Mouse (Mus musculus): ENCODE data around the gene Soga3.

DNA sequence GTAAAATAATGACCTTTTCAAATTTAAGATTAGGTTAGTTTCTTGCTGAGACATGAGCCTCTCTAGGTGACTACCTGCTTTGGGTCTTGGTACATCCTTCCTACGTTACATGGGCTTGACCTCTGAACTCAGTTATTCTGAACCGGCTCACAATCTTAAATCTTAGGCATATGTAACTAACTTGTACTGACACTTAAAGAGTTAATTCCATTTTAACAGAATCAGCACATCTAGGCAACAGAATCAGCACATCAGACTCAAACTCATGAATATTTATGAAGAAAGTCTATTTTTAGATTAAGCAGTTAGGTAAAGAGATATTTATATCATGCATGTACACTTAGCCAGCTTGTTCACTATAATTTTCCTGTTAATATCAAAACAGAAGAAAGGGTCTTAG lies 73.8 kb downstream of the Soga3 start:
- TF ChIP-seq POLR2A (IDR thresholded peaks at IDR 0.05; ENCODE audit: extremely low read depth, insufficient read depth, low read length) = no peak
- no peak for TF ChIP-seq CTCF (IDR thresholded peaks at IDR 0.05; ENCODE audit: extremely low read depth, insufficient read depth, low read length)

Measured in cortical plate, adult 2 months (tissue).